Mouse (Mus musculus) intestine, embryonic 14.5 days (tissue): ENCODE results near the gene Ugcg. TPM values are rescaled to one million over a fixed set of nuclear protein-coding genes. Genes with fewer than 3 reads are reported as not detected.

Experiments
- ATAC-seq: fragments of 200-750 bp; cut with Nextera tagmentation; replicated peaks from 2 replicates; pipeline ENCODE4 v1.8.0; 2017; ENCODE audit warnings: low read depth, moderate number of reproducible peaks, moderate TSS enrichment, moderate library complexity; ENCODE audit not compliant: low FRiP score, low TSS enrichment
- DNase-seq: peaks from one replicate; pipeline ENCODE4 v3.0.0-alpha.2; 2018; ENCODE audit warnings: low spot score
- H3K27ac ChIP-seq: fragments of 300-500 bp; sonication (generic); 2 replicates; pipeline ENCODE4 v1.5.1; 2014; ENCODE audit warnings: low read depth, mild to moderate bottlenecking, control low read depth
- H3K27me3 ChIP-seq: fragments of 300-500 bp; sonication (generic); replicated peaks from 2 replicates; pipeline ENCODE4 v1.6.1; 2014; ENCODE audit warnings: low read length, control low read depth; ENCODE audit not compliant: control insufficient read depth, insufficient read depth
- H3K36me3 ChIP-seq: fragments of 300-500 bp; sonication (generic); 2 replicates; pipeline ENCODE4 v1.6.1; 2014; ENCODE audit warnings: low read length, control low read depth; ENCODE audit not compliant: control insufficient read depth, insufficient read depth
- H3K4me1 ChIP-seq: fragments of 300-500 bp; sonication (generic); replicated peaks from 2 replicates; pipeline ENCODE4 v1.6.1; 2014; ENCODE audit warnings: low read length, control low read depth, mixed read lengths; ENCODE audit not compliant: control insufficient read depth, insufficient read depth
- H3K4me2 ChIP-seq: fragments of 300-500 bp; sonication (generic); 2 replicates; pipeline ENCODE4 v1.6.1; 2014; ENCODE audit warnings: low read length
- H3K4me3 ChIP-seq: fragments of 300-500 bp; sonication (generic); 2 replicates; pipeline ENCODE4 v1.5.1; 2014; ENCODE audit warnings: low read depth, low read length, control low read depth, mixed read lengths
- H3K9ac ChIP-seq: fragments of 300-500 bp; sonication (generic); 2 replicates; pipeline ENCODE4 v1.6.1; 2014; ENCODE audit warnings: mild to moderate bottlenecking, low read length
- H3K9me3 ChIP-seq: fragments of 300-500 bp; sonication (generic); 2 replicates; pipeline ENCODE4 v1.6.1; 2016; ENCODE audit warnings: low read length, control low read depth; ENCODE audit not compliant: control insufficient read depth
- WGBS: fragments of 180-500 bp; shearing (Covaris S2); extraction: QIAGEN DNeasy Blood & Tissue Kit; methylation state at CpG from one replicate; pipeline ENCODE4 v1.1.7; 2014; 5-methylcytosine and 5-hydroxymethylcytosine counted together
- polyA plus RNA-seq: library from polyadenylated mRNA; unstranded; fragments of >200 nt; fragmentation: Nextera tagmentation; extraction: Ambion mirVana; gene quantifications from 2 replicates; pipeline ENCODE4 v1.2.1, GENCODE M21; 2014

Ugcg gene
- polyA plus RNA-seq = 14.1 TPM in 2 replicates

GRCm38 (mm10) chr4:59188802-59189545, at the start of gene Ugcg:
Ugcg (plus strand) TSS chr4:59189257.
- Histone ChIP-seq H3K27me3 (no peaks in the 10 kb centered on the region), H3K9me3 (no peaks in the 10 kb centered on the region), H3K9ac (peak within 1 kb of the TSS; percentile 94), H3K36me3 (0 out of 2 replicates have a peak, but pooled peaks cover 4% of the 10 kb centered on the region), H3K4me1 (peaks cover 6% of the 10 kb centered on the region; the same call in 1 of the 2 replicates), H3K4me2 (peak within 1 kb of the TSS; percentile 66), H3K27ac (peak within 1 kb of the TSS; percentile 92), H3K4me3 (peak within 1 kb of the TSS; percentile 91)
- DNase-seq = peak; percentile 87
- ATAC-seq = peak; percentile 88
- WGBS = under 1% methylated on average over 53 of the region's 99 CpGs

GRCm38 (mm10) chr4:59149043-59149442, 40.0 kb upstream of the Ugcg start:
- DNase-seq (no peak), ATAC-seq (no peak)
- Histone ChIP-seq H3K4me1 (no peaks in the 10 kb centered on the region), H3K27me3 (no peaks in the 10 kb centered on the region), H3K36me3 (no peaks in the 10 kb centered on the region), H3K4me3 (no peak overlapping the region), H3K9me3 (no peaks in the 10 kb centered on the region), H3K27ac (no peak overlapping the region), H3K9ac (no peak overlapping the region), H3K4me2 (no peak overlapping the region)
- 39% methylated on average over 5 of the region's 5 CpGs for WGBS

- Histone ChIP-seq H3K27ac (no peak overlapping the region), H3K9me3 (no peaks in the 10 kb centered on the region), H3K4me1 (no peaks in the 10 kb centered on the region), H3K27me3 (no peaks in the 10 kb centered on the region), H3K4me2 (no peak overlapping the region), H3K9ac (no peak overlapping the region), H3K4me3 (no peak overlapping the region), H3K36me3 (no peaks in the 10 kb centered on the region)
- no peak for ATAC-seq
- DNase-seq = no peak
- WGBS = 63% methylated on average over 5 of the region's 5 CpGs
Observed at GRCm38 (mm10) chr4:59150907-59151306, 38.1 kb upstream of the Ugcg start.

GRCm38 (mm10) chr4:59151953-59152352, 37.1 kb upstream of the Ugcg start:
- no peak overlapping the region for H3K9ac ChIP-seq
- DNase-seq (no peak), ATAC-seq (no peak)
- H3K4me3 ChIP-seq = no peak overlapping the region
- H3K27me3 ChIP-seq = no peaks in the 10 kb centered on the region
- 88% methylated on average over 1 of the region's 1 CpGs for WGBS
- H3K4me1 ChIP-seq = no peaks in the 10 kb centered on the region
- H3K27ac ChIP-seq = no peak overlapping the region
- no peaks in the 10 kb centered on the region for H3K36me3 ChIP-seq
- H3K4me2 ChIP-seq = no peak overlapping the region
- no peaks in the 10 kb centered on the region for H3K9me3 ChIP-seq

GRCm38 (mm10) chr4:59156897-59157592, 32.0 kb upstream of the Ugcg start:
- Histone ChIP-seq H3K4me3 (no peak overlapping the region), H3K27me3 (no peaks in the 10 kb centered on the region), H3K27ac (no peak overlapping the region), H3K4me2 (no peak overlapping the region), H3K9ac (no peak overlapping the region), H3K36me3 (no peaks in the 10 kb centered on the region), H3K4me1 (no peaks in the 10 kb centered on the region), H3K9me3 (no peaks in the 10 kb centered on the region)
- ATAC-seq (no peak), DNase-seq (no peak)
- 39% methylated on average over 7 of the region's 7 CpGs for WGBS

- ATAC-seq = no peak
- Histone ChIP-seq H3K27ac (no peak overlapping the region), H3K27me3 (no peaks in the 10 kb centered on the region), H3K9me3 (no peaks in the 10 kb centered on the region), H3K4me2 (no peak overlapping the region), H3K4me1 (no peaks in the 10 kb centered on the region), H3K9ac (no peak overlapping the region), H3K36me3 (no peaks in the 10 kb centered on the region), H3K4me3 (no peak overlapping the region)
- 73% methylated on average over 2 of the region's 2 CpGs for WGBS
- no peak for DNase-seq
Observed at GRCm38 (mm10) chr4:59157654-59158053, 31.4 kb upstream of the Ugcg start.

- DNase-seq (no peak), ATAC-seq (no peak)
- Histone ChIP-seq H3K4me1 (no peaks in the 10 kb centered on the region), H3K27ac (no peak overlapping the region), H3K4me3 (no peak overlapping the region), H3K36me3 (no peaks in the 10 kb centered on the region), H3K27me3 (no peaks in the 10 kb centered on the region), H3K9ac (no peak overlapping the region), H3K4me2 (no peak overlapping the region), H3K9me3 (no peaks in the 10 kb centered on the region)
- 87% methylated on average over 5 of the region's 5 CpGs for WGBS
Observed at GRCm38 (mm10) chr4:59160289-59160688, 28.8 kb upstream of the Ugcg start.

- H3K4me3 ChIP-seq = no peak overlapping the region
- no peak for ATAC-seq
- no peaks in the 10 kb centered on the region for H3K27me3 ChIP-seq
- no peak overlapping the region for H3K9ac ChIP-seq
- 55% methylated on average over 8 of the region's 8 CpGs for WGBS
- H3K4me2 ChIP-seq = no peak overlapping the region
- no peaks in the 10 kb centered on the region for H3K4me1 ChIP-seq
- H3K9me3 ChIP-seq = no peaks in the 10 kb centered on the region
- no peaks in the 10 kb centered on the region for H3K36me3 ChIP-seq
- no peak overlapping the region for H3K27ac ChIP-seq
- no peak for DNase-seq
Observed at GRCm38 (mm10) chr4:59160959-59161670, 27.9 kb upstream of the Ugcg start.
